Mouse (Mus musculus) left cerebral cortex, adult 18-20 months (tissue): ENCODE measurements around the gene Acy3. TPM values are rescaled to one million over a fixed set of nuclear protein-coding genes. Genes with fewer than 3 reads are reported as not detected.

ENCODE experiments used
- total RNA-seq, 2 experiments: library from RNA; stranded (reverse); gene quantifications; 2 replicates each; pipeline ENCODE4 v1.2.3; 2021

Acy3 gene
- total RNA-seq, 2 experiments from 2014 or later, result 2.6 to 5.2 TPM

Other genes with a start within 250 kb of the Acy3 start
- gene Kmt5b, start 219.1 kb upstream of the Acy3 start, total RNA-seq, result 10 to 100 TPM; 48.8 to 49.8 TPM
- gene Chka, start 134.8 kb upstream of the Acy3 start, total RNA-seq, result 10 to 100 TPM; 82.4 to 88.0 TPM
- gene Tcirg1, start 79.4 kb upstream of the Acy3 start, total RNA-seq, result 10 to 100 TPM; 22.4 to 23.0 TPM
- gene Ndufs8, start 73.8 kb upstream of the Acy3 start, total RNA-seq, result 100 to 1,000 TPM; 141 to 148 TPM
- gene Aldh3b1, start 56.8 kb upstream of the Acy3 start, total RNA-seq, result 1 to 10 TPM; 3.0 to 4.2 TPM
- 10 to 100 TPM; 14.6 to 16.6 TPM for gene Unc93b1, start 51.4 kb upstream of the Acy3 start, total RNA-seq
- gene Aldh3b3, start 27.9 kb upstream of the Acy3 start, total RNA-seq, result under 1 TPM in 1 of 2 experiments, not detected in 1; 0.23 TPM
- gene Aldh3b2, start 14.2 kb upstream of the Acy3 start, total RNA-seq, result 1 to 10 TPM; 1.1 to 1.3 TPM
- gene Tbx10, start 6.2 kb downstream of the Acy3 start, total RNA-seq, result not detected
- 10 to 100 TPM in 1 of 2 experiments, 1 to 10 TPM in 1; 8.9 to 10.8 TPM for gene Nudt8, start 14.0 kb downstream of the Acy3 start, total RNA-seq
- gene Gm49405, start 14.1 kb downstream of the Acy3 start, total RNA-seq, result 1 to 10 TPM; 1.0 to 1.5 TPM
- 1 to 10 TPM; 3.5 to 4.9 TPM for gene Doc2g, start 16.7 kb downstream of the Acy3 start, total RNA-seq
- 100 to 1,000 TPM; 265 to 266 TPM for gene Ndufv1, start 26.2 kb downstream of the Acy3 start, total RNA-seq
- 100 to 1,000 TPM; 353 to 399 TPM for gene Gstp1, start 51.4 kb downstream of the Acy3 start, total RNA-seq
- gene Gstp2, start 59.5 kb downstream of the Acy3 start, total RNA-seq, result 10 to 100 TPM; 40.5 to 55.2 TPM
- not detected for gene Gstp3, start 73.0 kb downstream of the Acy3 start, total RNA-seq
- not detected for gene Cabp2, start 95.0 kb downstream of the Acy3 start, total RNA-seq
- 10 to 100 TPM; 33.6 to 37.3 TPM for gene Cdk2ap2, start 110.6 kb downstream of the Acy3 start, total RNA-seq
- gene Pitpnm1, start 113.4 kb downstream of the Acy3 start, total RNA-seq, result 100 to 1,000 TPM; 210 to 214 TPM
- 100 to 1,000 TPM; 121 to 126 TPM for gene Aip, start 139.3 kb downstream of the Acy3 start, total RNA-seq
- under 1 TPM; 0.12 TPM for gene Gpr152, start 153.2 kb downstream of the Acy3 start, total RNA-seq
- under 1 TPM; 0.26 to 0.63 TPM for gene Cabp4, start 157.5 kb downstream of the Acy3 start, total RNA-seq
- gene Coro1b, start 162.0 kb downstream of the Acy3 start, total RNA-seq, result 10 to 100 TPM; 77.9 to 81.3 TPM
- gene Ptprcap, start 167.0 kb downstream of the Acy3 start, total RNA-seq, result 1 to 10 TPM; 1.3 to 2.3 TPM
- 10 to 100 TPM; 32.5 to 34.5 TPM for gene Rps6kb2, start 176.8 kb downstream of the Acy3 start, total RNA-seq
- gene Carns1, start 188.9 kb downstream of the Acy3 start, total RNA-seq, result 1 to 10 TPM; 5.1 to 9.2 TPM
- 1 to 10 TPM; 1.0 to 1.1 TPM for gene Tbc1d10c, start 204.7 kb downstream of the Acy3 start, total RNA-seq
- gene Ppp1ca, start 205.5 kb downstream of the Acy3 start, total RNA-seq, result 100 to 1,000 TPM; 303 to 333 TPM
- gene Rad9a, start 215.1 kb downstream of the Acy3 start, total RNA-seq, result 10 to 100 TPM in 1 of 2 experiments, 1 to 10 TPM in 1; 7.2 to 10.1 TPM
- 1 to 10 TPM; 1.5 to 1.9 TPM for gene Clcf1, start 227.7 kb downstream of the Acy3 start, total RNA-seq
- not detected for gene AC109138.7, start 227.8 kb downstream of the Acy3 start, total RNA-seq
- gene Pold4, start 245.3 kb downstream of the Acy3 start, total RNA-seq, result 10 to 100 TPM; 13.4 to 18.2 TPM